In genomic region chr11:118892876-118893275, GRCm38 (mm10) we compare ENCODE assay signal across 16 mouse cellular contexts. TPM values are rescaled to one million over a fixed set of nuclear protein-coding genes. Genes with fewer than 3 reads are reported as not detected.
"Had no signal": no experiment of that assay in that cellular context is flagged by ENCODE, and none has a peak within 500 bp of the region (broad histone marks: within the 10 kb centered on the region; RNA-seq: fewer than 3 reads in every experiment).

No protein-coding gene starts in this region.

- H3K36me3 ChIP-seq: kidney, embryonic 15.5 days; limb, embryonic 12.5 days; limb, embryonic 15.5 days had no signal

- H3K4me1 ChIP-seq: kidney, embryonic 15.5 days had no signal

- H3K9me3 ChIP-seq: kidney, embryonic 15.5 days; limb, embryonic 12.5 days; limb, embryonic 15.5 days had no signal

- ATAC-seq: liver, postnatal 0 days; lung, postnatal 0 days had no signal

- H3K4me2 ChIP-seq: kidney, embryonic 15.5 days; limb, embryonic 12.5 days; limb, embryonic 15.5 days; liver, embryonic 11.5 days; lung, embryonic 14.5 days had no signal

- DNase-seq: kidney, adult 8-10 months; kidney, postnatal 10 days; kidney, postnatal 36 days; layer of hippocampus, postnatal 36 days; liver, postnatal 0 days; lung, embryonic 14.5 days; midbrain, embryonic 14.5 days; thymus, adult 18-20 months; thymus, postnatal 36 days had no signal

- H3K27ac ChIP-seq: kidney, embryonic 15.5 days; limb, embryonic 12.5 days; limb, embryonic 15.5 days; liver, embryonic 14.5 days; macrophage had no signal

- H3K4me3 ChIP-seq: kidney, embryonic 15.5 days; limb, embryonic 12.5 days; limb, embryonic 15.5 days had no signal

- H3K9ac ChIP-seq: kidney, embryonic 15.5 days; limb, embryonic 12.5 days; limb, embryonic 15.5 days; liver, embryonic 14.5 days; liver, postnatal 0 days; lung, embryonic 14.5 days had no signal

RNA-seq across cellular contexts. Expression of gene Rbfox3, which starts 18.5 kb away (rescaled TPM):
- polyA plus RNA-seq: macrophage had no signal
